Mouse (Mus musculus) thymus, adult 18-20 months (tissue): Measurements from ENCODE around the gene Tmem240.
A peak's percentile ranks its signal among the peaks of the same experiment; 100 is the strongest.
"Not testable (repeated sequence)": the region's sequence is repeated elsewhere in the genome, so short reads cannot be mapped to it uniquely, and the experiment has no call there.

Source experiments
- DNase-seq, 2 experiments: peaks; one replicate each; pipeline ENCODE4 v3.0.0; 2022; ENCODE audit warnings: mixed read lengths in 2 of 2

The Tmem240 gene

GRCm38 (mm10) chr4:155735788-155736187, 1.2 kb downstream of the Tmem240 start:
- peak in 1 of 2 experiments; percentile 8 for DNase-seq

GRCm38 (mm10) chr4:155736421-155736820, 1.8 kb downstream of the Tmem240 start:
- no peak for DNase-seq

GRCm38 (mm10) chr4:155738262-155738661, 3.7 kb downstream of the Tmem240 start:
- no peak for DNase-seq

DNA sequence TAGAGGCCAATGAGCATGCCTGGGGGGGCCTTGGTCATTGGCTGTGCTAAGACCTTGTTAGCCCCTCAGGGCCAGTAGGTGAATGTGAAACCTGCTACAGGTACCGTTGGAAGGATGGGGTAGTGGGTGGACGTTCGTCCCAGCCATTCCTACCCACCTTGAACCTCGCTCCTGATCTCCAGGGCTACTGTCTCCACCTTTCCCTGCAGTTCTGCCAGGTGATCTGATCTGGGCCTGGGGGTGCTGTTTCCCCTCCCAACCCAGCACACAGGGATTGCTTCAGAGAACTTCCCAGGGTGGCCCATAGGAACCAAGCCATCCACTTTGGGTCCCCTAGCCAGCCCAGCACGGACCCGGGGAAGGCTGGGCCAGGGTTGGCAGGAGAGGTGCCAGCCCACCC, 4.6 kb downstream of the Tmem240 start:
- no peak for DNase-seq

- no peak for DNase-seq
Observed at GRCm38 (mm10) chr4:155739741-155740636, 5.4 kb downstream of the Tmem240 start.

DNA sequence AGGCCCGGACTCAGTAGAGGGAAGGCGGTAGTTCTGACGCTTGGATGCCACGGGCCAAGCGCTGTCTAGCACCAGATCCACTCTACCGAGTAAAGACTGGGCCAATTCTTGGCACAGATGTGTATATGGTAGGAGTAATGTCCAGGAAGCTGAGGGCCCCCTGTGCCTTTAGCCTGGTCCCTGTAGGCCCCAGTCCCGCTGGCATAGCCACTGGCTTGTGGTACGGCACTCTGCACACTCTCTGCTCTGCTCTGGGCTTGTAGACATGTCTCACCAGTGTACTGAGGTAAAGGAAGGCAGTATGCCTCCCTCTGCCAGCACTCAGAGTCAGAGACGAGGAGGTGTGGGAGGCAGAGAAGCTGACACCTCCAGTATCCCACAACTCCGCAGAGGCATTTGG, 6.1 kb downstream of the Tmem240 start:
- not testable (repeated sequence) for DNase-seq

- DNase-seq: no peak
Observed at GRCm38 (mm10) chr4:155742684-155743083, 8.1 kb downstream of the Tmem240 start.

- no peak for DNase-seq
Observed at GRCm38 (mm10) chr4:155744474-155744873, 9.9 kb downstream of the Tmem240 start.

GRCm38 (mm10) chr4:155745136-155745535, 10.5 kb downstream of the Tmem240 start:
- no peak for DNase-seq

DNA sequence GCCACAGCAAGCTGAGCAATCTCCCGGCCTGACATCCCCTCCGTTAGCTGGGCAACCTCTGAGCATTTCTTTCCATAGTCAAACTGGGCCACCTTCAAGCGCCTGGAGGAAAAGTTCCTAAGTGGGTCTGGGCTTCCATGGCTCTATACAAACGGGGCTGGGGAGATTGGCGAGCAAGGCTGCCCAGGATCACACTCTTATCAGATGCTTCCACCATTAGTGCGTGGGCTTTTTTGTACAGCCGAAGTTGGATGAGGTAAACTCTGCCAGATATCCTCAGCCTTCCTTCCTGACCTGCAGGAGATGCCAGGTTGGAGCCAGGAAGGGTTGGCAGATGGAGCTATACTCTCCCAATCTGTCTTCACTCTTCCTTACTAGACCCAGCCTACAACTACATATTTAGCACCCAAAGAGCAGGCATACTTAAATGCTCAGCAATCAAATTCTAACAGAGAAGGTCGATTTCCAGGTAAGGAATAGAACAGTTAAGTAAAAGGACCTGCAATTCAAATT, 11.5 kb downstream of the Tmem240 start:
- DNase-seq: no peak

DNA sequence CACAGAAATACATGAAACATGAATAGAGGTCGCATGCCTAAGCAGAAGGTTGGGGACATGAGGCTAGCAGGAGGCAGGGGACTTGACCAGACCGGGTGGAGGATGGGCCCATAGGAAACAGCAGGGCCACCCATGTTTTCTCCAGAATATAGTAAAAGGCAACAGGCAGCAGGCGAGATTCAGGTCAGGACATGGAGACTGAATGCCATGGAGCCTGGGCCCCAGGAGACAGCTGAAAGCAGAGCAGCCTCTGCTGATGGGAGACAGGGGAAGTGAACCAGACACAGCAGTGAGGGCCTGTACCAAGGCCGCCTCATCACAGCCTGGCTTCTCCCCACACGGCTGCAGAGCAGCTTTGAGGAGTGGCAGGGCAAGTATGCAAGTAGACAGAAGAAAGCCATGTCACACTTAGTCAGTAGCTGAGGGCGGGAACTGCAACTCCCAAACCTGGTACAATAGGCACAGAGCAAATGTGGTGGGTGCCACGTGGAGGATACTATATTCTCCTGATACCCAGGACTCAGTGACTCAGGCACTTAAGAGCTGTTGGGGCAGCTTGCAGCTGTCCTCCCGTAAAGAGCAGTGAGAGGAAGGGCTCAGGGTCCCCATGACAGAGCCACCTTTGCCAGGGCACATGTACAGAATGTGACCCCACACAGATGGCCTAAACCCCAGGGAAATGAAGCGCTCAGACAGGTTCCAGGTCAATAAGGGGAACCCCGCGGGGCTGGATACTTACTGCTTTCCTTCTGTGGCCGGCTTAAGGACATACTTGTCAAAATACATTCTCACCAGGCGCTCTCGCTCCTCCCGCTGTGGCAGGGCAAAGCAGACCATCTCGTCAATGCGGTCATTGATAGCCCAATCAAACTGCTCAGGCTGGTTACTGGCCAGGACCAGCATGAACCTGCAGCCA, 12.2 kb downstream of the Tmem240 start:
- no peak for DNase-seq

DNA sequence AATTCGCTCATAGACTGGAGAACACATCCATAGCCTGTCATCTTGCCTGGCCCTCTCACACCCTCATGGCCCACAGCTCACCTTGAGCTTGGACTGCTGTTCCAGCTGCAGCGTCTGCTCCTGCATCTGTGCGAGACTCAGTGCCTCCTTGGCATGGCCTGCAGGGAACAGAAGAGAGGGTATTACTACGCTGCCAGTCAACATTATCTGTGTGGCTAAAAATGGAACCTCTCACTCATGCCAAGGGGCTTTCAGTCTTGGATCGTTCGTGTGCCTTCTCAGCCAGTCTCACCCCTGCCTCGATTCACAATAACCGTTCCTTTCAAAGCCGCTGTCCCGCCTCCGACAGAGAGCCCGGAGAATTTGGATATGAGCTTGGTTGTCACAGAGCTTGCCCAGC, 22.4 kb downstream of the Tmem240 start:
- no peak for DNase-seq

GRCm38 (mm10) chr4:155759862-155760612, 25.4 kb downstream of the Tmem240 start:
- DNase-seq: no peak

- DNase-seq: peak; percentile 89 to 92
Observed at GRCm38 (mm10) chr4:155760613-155761355, 26.2 kb downstream of the Tmem240 start, which contains the start of gene Atad3a. Atad3a (minus strand) TSS chr4:155761093.

DNA sequence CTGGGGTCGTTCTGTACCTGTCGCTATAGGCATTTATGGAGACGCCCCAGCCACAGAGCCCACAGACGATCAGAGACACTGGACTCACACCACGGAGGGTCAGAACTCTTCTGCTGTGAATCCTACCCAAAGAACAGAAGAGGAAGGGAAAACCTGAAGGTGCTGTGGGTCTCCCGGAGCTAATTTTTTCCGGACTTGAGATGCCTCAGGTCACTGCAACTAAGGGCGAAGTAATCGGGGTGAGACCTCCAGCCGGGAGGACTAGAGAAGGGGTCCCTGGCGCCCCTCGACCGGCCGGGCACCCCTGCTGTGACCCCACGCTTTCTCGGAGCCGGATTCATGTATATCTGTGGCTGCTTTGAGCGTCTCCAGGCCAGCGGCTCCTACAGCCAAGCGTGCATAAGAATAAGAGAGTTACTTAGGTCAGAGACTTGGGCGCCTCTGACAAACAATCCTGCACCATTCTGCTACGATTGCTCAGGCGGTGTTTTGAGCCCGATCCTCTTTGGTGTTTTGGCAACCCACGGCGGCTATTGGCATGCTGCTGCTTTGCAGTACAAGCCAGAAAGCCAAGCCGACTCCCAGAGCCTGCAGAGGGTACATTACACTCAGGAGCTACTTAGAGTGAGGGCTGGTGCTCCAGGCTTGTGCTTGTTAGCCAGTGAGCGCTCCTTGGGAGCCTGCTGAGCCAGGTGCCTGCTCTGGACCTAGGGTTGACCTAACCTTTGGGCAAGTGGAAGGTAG, 26.9 kb downstream of the Tmem240 start:
- no peak for DNase-seq

- DNase-seq: no peak
Observed at GRCm38 (mm10) chr4:155762357-155762756, 27.8 kb downstream of the Tmem240 start.

GRCm38 (mm10) chr4:155769496-155769879, 34.9 kb downstream of the Tmem240 start:
- DNase-seq: no peak

DNA sequence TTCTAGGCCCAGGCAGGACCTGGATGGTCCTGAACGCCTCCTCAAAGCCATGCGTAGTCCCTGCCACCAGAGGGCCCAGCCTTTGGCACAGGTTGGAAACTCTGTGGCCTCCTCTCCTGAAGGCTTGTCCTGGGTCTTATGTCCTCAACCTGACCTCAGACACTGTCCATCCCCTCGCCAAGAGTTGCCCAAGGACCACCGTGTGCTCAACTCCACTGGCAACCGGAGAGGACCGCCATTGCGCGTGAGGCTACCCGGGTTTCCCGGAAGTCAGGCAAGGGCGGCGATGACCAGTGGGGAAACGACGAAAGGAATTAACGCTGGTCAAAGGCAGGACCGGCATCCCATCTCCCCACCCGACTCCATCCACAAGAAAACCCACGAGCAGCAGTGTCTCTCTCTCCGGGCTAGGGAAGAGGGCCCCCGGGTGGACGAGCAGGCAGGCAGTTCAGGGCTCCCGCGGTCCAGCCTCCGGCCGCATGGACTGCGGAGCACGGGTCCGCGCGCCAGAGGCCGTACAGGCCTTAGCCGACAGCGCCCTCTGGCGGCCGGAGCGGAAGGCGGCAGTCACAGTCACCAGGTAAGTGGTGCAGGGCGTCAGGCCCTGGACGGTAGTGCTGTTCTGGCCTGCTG, 35.4 kb downstream of the Tmem240 start:
- peak; percentile 54 to 60 for DNase-seq

GRCm38 (mm10) chr4:155770626-155771025, 36.0 kb downstream of the Tmem240 start:
- DNase-seq: no peak

- no peak for DNase-seq
Observed at GRCm38 (mm10) chr4:155771706-155772105, 37.1 kb downstream of the Tmem240 start.
